Mouse (Mus musculus): ENCODE data around the gene Zfp13. TPM values are rescaled to one million over a fixed set of nuclear protein-coding genes. Genes with fewer than 3 reads are reported as not detected.

Gene Zfp13
- total RNA-seq, 2 experiments from 2014 or later = 6.6 to 7.0 TPM

- DNase-seq = peak; percentile 92
Observed at GRCm38 (mm10) chr17:23592208-23592925, 6.9 kb downstream of the Zfp13 start.

GRCm38 (mm10) chr17:23587253-23587652, 12.0 kb downstream of the Zfp13 start:
- no peak for DNase-seq

GRCm38 (mm10) chr17:23585721-23586491, 13.4 kb downstream of the Zfp13 start:
- peak; percentile 38 for DNase-seq

GRCm38 (mm10) chr17:23584786-23585185, 14.5 kb downstream of the Zfp13 start:
- DNase-seq = no peak

GRCm38 (mm10) chr17:23575951-23576552, 23.2 kb downstream of the Zfp13 start:
- no peak for DNase-seq

GRCm38 (mm10) chr17:23574130-23574529, 25.2 kb downstream of the Zfp13 start:
- DNase-seq = no peak

- DNase-seq = no peak
Observed at GRCm38 (mm10) chr17:23572059-23572458, 27.2 kb downstream of the Zfp13 start.

GRCm38 (mm10) chr17:23571084-23571483, 28.2 kb downstream of the Zfp13 start:
- no peak for DNase-seq

GRCm38 (mm10) chr17:23570017-23570416, 29.3 kb downstream of the Zfp13 start:
- DNase-seq = peak; percentile 37

- no peak for DNase-seq
Observed at GRCm38 (mm10) chr17:23568370-23568769, 30.9 kb downstream of the Zfp13 start.

GRCm38 (mm10) chr17:23566787-23567186, 32.5 kb downstream of the Zfp13 start:
- no peak for DNase-seq

- no peak for DNase-seq
Observed at GRCm38 (mm10) chr17:23564368-23564715, 34.9 kb downstream of the Zfp13 start.

GRCm38 (mm10) chr17:23563595-23564367, 35.5 kb downstream of the Zfp13 start, which contains the start of gene Zfp213:
Zfp213 (minus strand) TSS chr17:23564238.
- DNase-seq = peak; percentile 97

GRCm38 (mm10) chr17:23559767-23560166, 39.5 kb downstream of the Zfp13 start:
- DNase-seq = peak; percentile 53

- DNase-seq = no peak
Observed at GRCm38 (mm10) chr17:23555243-23555916, 43.9 kb downstream of the Zfp13 start.

GRCm38 (mm10) chr17:23554321-23554720, 45.0 kb downstream of the Zfp13 start:
- no peak for DNase-seq

GRCm38 (mm10) chr17:23553634-23554120, 45.6 kb downstream of the Zfp13 start:
- DNase-seq = no peak

GRCm38 (mm10) chr17:23552896-23553633, 46.2 kb downstream of the Zfp13 start:
- no peak for DNase-seq

GRCm38 (mm10) chr17:23551963-23552362, 47.3 kb downstream of the Zfp13 start:
- DNase-seq = no peak

GRCm38 (mm10) chr17:23551416-23551815, 47.9 kb downstream of the Zfp13 start:
- no peak for DNase-seq

GRCm38 (mm10) chr17:23550856-23551255, 48.4 kb downstream of the Zfp13 start:
- DNase-seq = no peak

All from gastrocnemius, postnatal 10 days (tissue).